Mouse (Mus musculus): ENCODE measurements at regions not wholly inside any gene's neighbourhood (a gene's known extent, or its start where the extent isn't known, plus 50 kb on each side); places are given as distances from the start of the nearest gene placed in this dataset.

DNA sequence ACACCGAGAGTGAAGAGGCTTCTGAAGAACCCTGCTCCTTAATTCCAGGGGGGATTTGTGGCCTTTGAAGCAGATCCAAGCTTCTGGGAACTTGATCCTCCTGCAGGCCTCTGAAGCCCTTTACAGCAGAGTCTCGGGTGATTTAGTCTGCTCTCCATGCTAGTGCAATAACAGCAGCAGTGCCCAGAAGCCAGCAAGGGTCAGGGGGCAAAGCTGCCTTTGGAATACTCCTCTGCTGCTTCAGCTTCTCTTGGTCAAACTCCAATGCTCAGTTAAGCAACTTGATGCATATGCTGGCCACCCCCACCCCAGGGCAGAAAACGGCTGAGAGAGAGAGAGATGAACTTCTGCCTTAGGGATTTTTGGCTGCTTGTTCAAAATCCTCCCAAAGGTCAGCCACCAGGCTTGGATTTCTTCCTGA lies 82.8 kb upstream of the N4bp1 start:
- no peak for DNase-seq (ENCODE audit: low read depth, low spot score)
- Histone ChIP-seq H3K27me3 (ENCODE audit: control insufficient read depth in 1 of 2, insufficient read depth in 2 of 2, low read length in 2 of 2) (no peaks in the 10 kb centered on the region), H3K9me3 (replicated peaks; ENCODE audit: insufficient read depth, low read length) (no peaks in the 10 kb centered on the region), H3K36me3 (ENCODE audit: control insufficient read depth in 1 of 2, insufficient read depth in 2 of 2, low read length in 2 of 2) (no peaks in the 10 kb centered on the region), H3K4me1 (ENCODE audit: control insufficient read depth in 1 of 2, insufficient read depth in 2 of 2, low read length in 2 of 2) (no peaks in the 10 kb centered on the region), H3K4me3 (ENCODE audit: control insufficient read depth in 1 of 2, insufficient read depth in 1 of 2, low read depth in 2 of 2, low read length in 2 of 2) (no peak overlapping the region), H3K27ac (ENCODE audit: control insufficient read depth, low read depth, low read length) (no peak overlapping the region), H3K9ac (ENCODE audit: control insufficient read depth, low read depth, low read length, poor library complexity, severe bottlenecking) (no peak overlapping the region), H3K79me2 (ENCODE audit: control insufficient read depth, insufficient read depth, low read length, poor library complexity) (no peaks in the 10 kb centered on the region)
- TF ChIP-seq SIN3A (IDR thresholded peaks at IDR 0.05; ENCODE audit: low read length) (no peak), MYB (IDR thresholded peaks at IDR 0.05; ENCODE audit: low read depth, low read length) (no peak)

DNA sequence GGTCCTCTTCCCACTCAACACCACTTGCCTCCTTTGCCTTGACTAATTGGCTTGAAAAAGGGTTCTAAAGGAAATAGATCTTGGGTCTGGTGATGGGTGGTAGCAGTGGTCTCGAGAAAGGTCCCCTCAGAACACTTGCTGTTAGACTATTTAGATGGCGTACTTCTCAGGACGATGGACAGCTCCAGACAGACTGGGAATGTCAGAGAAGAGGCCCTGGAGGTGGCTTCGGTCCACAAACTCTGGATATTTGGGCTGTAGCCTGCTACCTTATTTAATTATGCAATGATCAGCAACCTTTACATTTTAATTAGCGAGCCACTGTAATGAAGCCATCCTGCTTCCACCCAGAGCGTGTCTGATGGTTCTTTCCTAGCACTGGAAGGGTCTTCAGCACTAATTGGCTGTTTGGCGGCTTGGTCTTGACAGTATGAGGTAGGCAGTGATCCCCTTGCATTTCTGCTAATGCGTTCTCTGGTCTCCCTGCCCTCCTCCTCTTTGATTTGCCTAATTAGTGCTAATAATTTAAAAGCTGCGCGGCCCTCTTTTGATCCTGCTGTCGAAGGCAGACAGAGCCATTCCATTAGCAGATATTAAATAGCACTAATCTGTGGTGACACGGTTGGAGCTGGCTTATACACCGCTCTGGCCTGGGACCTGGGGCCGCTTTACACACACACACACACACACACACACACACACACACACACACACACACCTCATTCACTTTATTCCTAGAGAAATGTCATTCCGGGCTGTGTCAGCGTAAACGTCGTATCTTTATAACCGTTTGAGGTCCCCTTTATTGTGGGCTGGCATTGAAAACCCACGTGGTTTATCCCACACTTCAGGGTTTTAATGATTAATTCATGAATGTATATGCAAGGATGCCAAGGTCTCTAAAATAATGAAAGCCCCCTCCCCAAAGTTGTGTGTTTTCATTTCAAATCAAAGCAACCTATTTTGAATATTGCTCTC lies 76.4 kb upstream of the N4bp1 start:
- no peak overlapping the region for H3K27ac ChIP-seq (ENCODE audit: control insufficient read depth, low read depth, low read length)
- no peaks in the 10 kb centered on the region for H3K27me3 ChIP-seq (ENCODE audit: control insufficient read depth in 1 of 2, insufficient read depth in 2 of 2, low read length in 2 of 2)
- no peaks in the 10 kb centered on the region for H3K4me1 ChIP-seq (ENCODE audit: control insufficient read depth in 1 of 2, insufficient read depth in 2 of 2, low read length in 2 of 2)
- H3K4me3 ChIP-seq (ENCODE audit: control insufficient read depth in 1 of 2, insufficient read depth in 1 of 2, low read depth in 2 of 2, low read length in 2 of 2), result no peak overlapping the region
- H3K9ac ChIP-seq (ENCODE audit: control insufficient read depth, low read depth, low read length, poor library complexity, severe bottlenecking), result no peak overlapping the region
- H3K9me3 ChIP-seq (replicated peaks; ENCODE audit: insufficient read depth, low read length), result no peaks in the 10 kb centered on the region
- H3K36me3 ChIP-seq (ENCODE audit: control insufficient read depth in 1 of 2, insufficient read depth in 2 of 2, low read length in 2 of 2), result no peaks in the 10 kb centered on the region
- H3K79me2 ChIP-seq (ENCODE audit: control insufficient read depth, insufficient read depth, low read length, poor library complexity), result no peaks in the 10 kb centered on the region
- TF ChIP-seq USF1 (IDR thresholded peaks at IDR 0.05; ENCODE audit: low read depth, low read length) (no peak), RAD21 (IDR thresholded peaks at IDR 0.05; ENCODE audit: low read depth, low read length) (no peak), ELF1 (IDR thresholded peaks at IDR 0.05; ENCODE audit: low read depth, low read length) (no peak), TAL1 (IDR thresholded peaks at IDR 0.05; ENCODE audit: low read length) (no peak), GATA1 (IDR thresholded peaks at IDR 0.05; ENCODE audit: low read depth, low read length) (no peak), MAFK (IDR thresholded peaks at IDR 0.05; ENCODE audit: borderline replicate concordance, low read depth, low read length) (no peak), CTCF (IDR thresholded peaks at IDR 0.05 in 2 of 3, conservative IDR thresholded peaks at IDR 0.05 in 1 of 3; ENCODE audit: control insufficient read depth in 1 of 3, insufficient read depth in 1 of 3, low read depth in 2 of 3, low read length in 3 of 3, poor library complexity in 1 of 3, severe bottlenecking in 1 of 3) (no peak), UBTF (IDR thresholded peaks at IDR 0.05; ENCODE audit: borderline replicate concordance, insufficient read depth, low read depth, low read length) (no peak), CHD2 (IDR thresholded peaks at IDR 0.05; ENCODE audit: low read length) (no peak), ZC3H11A (IDR thresholded peaks at IDR 0.05; ENCODE audit: low read depth, low read length) (no peak), NRF1 (IDR thresholded peaks at IDR 0.05; ENCODE audit: insufficient read depth, low read depth, low read length, poor library complexity, severe bottlenecking) (no peak)
- no peak for DNase-seq (ENCODE audit: low read depth, low spot score)
